Mouse (Mus musculus) G1E (cell line): ENCODE data around the gene Gpr141. TPM values are rescaled to one million over a fixed set of nuclear protein-coding genes. Genes with fewer than 3 reads are reported as not detected.

Source experiments
- ATAC-seq: 2 replicates; pipeline ENCODE4 v1.8.0; 2016; ENCODE audit warnings: mild to moderate bottlenecking; ENCODE audit not compliant: insufficient number of reproducible peaks, poor library complexity, low FRiP score, severe bottlenecking; ENCODE audit errors: extremely low read depth
- DNase-seq: peaks from one replicate; pipeline ENCODE4 v3.0.0; 2012; ENCODE audit warnings: low spot score
- H3K27me3 ChIP-seq: 2 replicates; pipeline ENCODE4 v1.6.1; 2012; ENCODE audit warnings: mild to moderate bottlenecking, low read length, inconsistent platforms; ENCODE audit not compliant: insufficient read depth
- H3K36me3 ChIP-seq: replicated peaks from 2 replicates; pipeline ENCODE3; 2012; ENCODE audit warnings: mild to moderate bottlenecking, inconsistent platforms
- H3K4me1 ChIP-seq: 2 replicates; pipeline ENCODE4 v1.6.1; 2012; ENCODE audit warnings: low read depth, low read length, inconsistent platforms, mixed read lengths; ENCODE audit not compliant: insufficient read depth
- H3K4me3 ChIP-seq: 2 replicates; pipeline ENCODE4 v1.5.1; 2012; ENCODE audit warnings: low read depth, mild to moderate bottlenecking, inconsistent platforms, low read length, moderate library complexity, mixed read lengths
- H3K9me3 ChIP-seq: replicated peaks from 2 replicates; pipeline ENCODE4 v1.6.1; 2012; ENCODE audit warnings: inconsistent platforms
- CTCF ChIP-seq: IDR thresholded peaks from 2 replicates; pipeline ENCODE4 v1.5.1; 2012; ENCODE audit warnings: low read depth, low read length, inconsistent platforms, mixed read lengths
- GATA1 ChIP-seq: IDR thresholded peaks from 2 replicates; pipeline ENCODE4 v1.6.1; 2012; ENCODE audit warnings: borderline replicate concordance, low read length, inconsistent platforms, mixed read lengths
- GATA2 ChIP-seq: IDR thresholded peaks from 2 replicates; pipeline ENCODE4 v1.6.1; 2012; ENCODE audit warnings: low read depth, low read length, inconsistent platforms, borderline replicate concordance
- POLR2AphosphoS5 ChIP-seq: IDR thresholded peaks from 2 replicates; pipeline ENCODE4 v1.6.1; 2012; ENCODE audit warnings: low read depth, low read length, inconsistent platforms; ENCODE audit not compliant: insufficient replicate concordance
- TAL1 ChIP-seq: conservative IDR thresholded peaks from 2 replicates; pipeline ENCODE4 v1.6.1; 2012; ENCODE audit warnings: low read depth, low read length, inconsistent platforms, mixed read lengths
- polyA plus RNA-seq: library from polyadenylated mRNA; stranded (reverse); fragments of >175 nt; gene quantifications from 2 replicates; pipeline ENCODE4 v1.2.3, GENCODE M21; 2012
- total RNA-seq, 2 experiments: library from RNA; stranded (forward) in 1 of 2; stranded (reverse) in 1 of 2; fragments of 200-1000 nt in 1 of 2; fragments of >200 nt in 1 of 2; fragmentation: Nextera tagmentation in 1 of 2; gene quantifications; 2 replicates each; pipeline ENCODE4 v1.2.3; 2014 to 2017

Gpr141 gene
- total and polyA plus RNA-seq, 3 experiments, result 0.16 TPM; not detected in 2

GRCm38 (mm10) chr13:19703806-19704205 lies 120.3 kb downstream of the Gpr141 start:
- no peaks in the 10 kb centered on the region for H3K36me3 ChIP-seq
- DNase-seq (no peak), ATAC-seq (no peak)
- TF ChIP-seq GATA2 (no peak), CTCF (no peak), GATA1 (no peak), POLR2AphosphoS5 (no peak), TAL1 (no peak)
- H3K27me3 ChIP-seq, result peaks cover 2% of the 10 kb centered on the region; the same call in 1 of the 2 replicates
- H3K4me1 ChIP-seq, result no peaks in the 10 kb centered on the region
- H3K4me3 ChIP-seq, result no peak overlapping the region
- H3K9me3 ChIP-seq, result no peaks in the 10 kb centered on the region

- ATAC-seq, result no peak
- Histone ChIP-seq H3K36me3 (no peaks in the 10 kb centered on the region), H3K9me3 (no peaks in the 10 kb centered on the region), H3K27me3 (peaks cover 2% of the 10 kb centered on the region; the same call in 1 of the 2 replicates), H3K4me1 (no peaks in the 10 kb centered on the region), H3K4me3 (no peak overlapping the region)
- TF ChIP-seq CTCF (no peak), GATA1 (no peak), GATA2 (no peak), TAL1 (no peak), POLR2AphosphoS5 (no peak)
- no peak for DNase-seq
Observed at GRCm38 (mm10) chr13:19701443-19702078, 122.5 kb downstream of the Gpr141 start.

DNA sequence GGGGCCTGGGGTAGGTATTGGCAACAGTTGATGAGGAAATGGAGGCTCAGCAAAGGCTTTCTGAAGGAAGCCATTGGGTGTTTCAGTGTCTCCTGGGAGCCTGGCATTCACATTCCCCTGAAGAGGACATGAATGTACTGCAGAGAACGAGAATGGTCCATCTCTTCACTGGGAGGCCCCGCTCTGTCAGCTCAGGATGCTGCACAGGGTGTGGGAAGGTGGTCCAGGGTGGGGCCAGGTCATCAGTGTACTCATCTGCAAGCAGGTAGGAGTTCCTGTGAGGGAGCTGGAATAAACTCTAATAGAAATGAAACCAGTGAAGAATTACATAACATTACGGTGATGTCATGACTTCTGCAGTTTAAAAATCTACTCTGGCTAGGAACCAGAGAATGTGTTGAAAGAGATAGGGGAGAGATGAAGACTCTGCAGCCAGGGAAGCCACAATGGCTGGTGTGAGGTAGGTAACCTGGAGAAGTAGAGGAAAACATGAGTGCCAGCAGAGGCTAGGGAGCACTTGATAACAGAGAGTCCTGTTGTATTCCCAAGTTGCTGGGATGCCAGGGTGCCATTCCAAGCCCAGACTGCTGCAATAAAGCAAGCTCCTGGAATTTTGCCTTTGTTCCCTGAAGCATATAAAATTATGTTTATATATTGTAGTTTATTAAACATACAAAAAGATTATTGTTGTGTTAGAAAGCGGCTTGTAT lies 123.2 kb downstream of the Gpr141 start:
- Histone ChIP-seq H3K4me3 (no peak overlapping the region), H3K27me3 (peaks cover 2% of the 10 kb centered on the region; the same call in 1 of the 2 replicates), H3K4me1 (no peaks in the 10 kb centered on the region), H3K36me3 (no peaks in the 10 kb centered on the region), H3K9me3 (no peaks in the 10 kb centered on the region)
- TF ChIP-seq TAL1, result no peak
- TF ChIP-seq GATA2, result no peak
- no peak for TF ChIP-seq POLR2AphosphoS5
- no peak for TF ChIP-seq CTCF
- no peak for TF ChIP-seq GATA1
- DNase-seq (no peak), ATAC-seq (no peak)

Other genes with a start within 250 kb of the Gpr141 start
- gene Epdr1, start 204.3 kb downstream of the Gpr141 start, total RNA-seq (2014; fragmentation: Nextera tagmentation), result not detected in 2 replicates
- gene Epdr1, start 204.3 kb downstream of the Gpr141 start, total RNA-seq (2017), result 0.11 TPM in 1 of 2 replicates, not detected in the other
- not detected in 2 replicates for gene Epdr1, start 204.3 kb downstream of the Gpr141 start, polyA plus RNA-seq
- gene Sfrp4, start 201.2 kb downstream of the Gpr141 start, total RNA-seq (2014; fragmentation: Nextera tagmentation), result not detected in 2 replicates
- 0.06 and 0.22 TPM in 2 replicates for gene Sfrp4, start 201.2 kb downstream of the Gpr141 start, total RNA-seq (2017)
- not detected in 2 replicates for gene Sfrp4, start 201.2 kb downstream of the Gpr141 start, polyA plus RNA-seq
- not detected in 2 replicates for gene Nme8, start 126.5 kb downstream of the Gpr141 start, total RNA-seq (2014; fragmentation: Nextera tagmentation)
- gene Nme8, start 126.5 kb downstream of the Gpr141 start, total RNA-seq (2017), result 0.11 TPM in 1 of 2 replicates, not detected in the other
- not detected in 2 replicates for gene Nme8, start 126.5 kb downstream of the Gpr141 start, polyA plus RNA-seq